Mouse (Mus musculus) cerebellum, adult 11-12 months (tissue): ENCODE data around the gene Lrrc61.
A peak's percentile ranks its signal among the peaks of the same experiment; 100 is the strongest.

Experiments used
- DNase-seq: peaks from one replicate; pipeline ENCODE4 v3.0.0; 2022

The Lrrc61 gene

DNA sequence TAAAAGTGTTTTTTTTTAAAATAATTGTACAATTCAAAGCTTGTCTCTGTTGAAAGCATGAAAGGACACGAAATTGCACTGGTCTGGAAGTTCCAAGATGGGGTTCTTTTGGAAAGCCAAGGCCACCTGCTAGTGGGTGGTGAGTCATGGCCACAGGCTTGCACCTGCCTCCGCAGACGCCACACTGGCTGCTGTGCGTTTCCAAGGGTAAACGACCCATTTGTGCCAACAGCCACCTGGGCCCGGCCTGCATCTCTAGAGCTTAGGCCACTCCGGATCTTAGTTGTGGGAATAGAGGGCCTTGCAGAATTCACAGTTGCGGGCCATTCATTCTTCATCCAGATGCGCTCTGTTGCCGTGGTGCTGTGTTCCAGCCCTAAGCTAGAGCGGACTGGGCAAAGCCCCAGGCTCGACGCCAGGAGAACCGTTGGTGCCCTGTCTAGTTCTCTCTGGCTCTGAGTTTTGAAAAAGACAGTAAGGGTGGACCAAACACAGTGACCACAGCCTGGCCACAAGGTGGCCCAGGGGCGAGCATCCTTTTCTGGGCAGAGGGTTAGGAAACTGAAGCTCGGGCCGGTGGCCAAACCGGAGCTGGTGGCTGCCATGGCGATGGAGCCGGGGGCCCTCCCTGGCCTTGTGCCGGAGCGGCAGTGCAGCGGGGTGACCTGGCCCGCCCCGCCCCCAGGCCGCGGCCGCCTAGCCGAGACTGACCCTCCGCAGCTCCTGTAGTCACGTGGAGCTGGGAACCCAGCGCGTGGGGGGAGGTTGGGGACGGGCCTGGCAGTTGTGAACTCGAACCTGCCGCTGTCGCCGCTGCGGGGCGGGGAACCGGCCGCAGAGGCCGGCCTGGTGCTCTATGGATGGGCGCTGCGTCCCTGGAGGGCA lies 38.8 kb downstream of the Lrrc61 start, which contains the start of the genes Repin1 and Gm44965:
TSS of gene Repin1 (plus strand) at position 726 of the 885 bp plus-strand sequence.
TSS of gene Gm44965 (plus strand) at position 784 of the 885 bp plus-strand sequence.
- DNase-seq = peak; percentile 97

GRCm38 (mm10) chr6:48594043-48594738 lies 39.6 kb downstream of the Lrrc61 start:
- DNase-seq = no peak

DNA sequence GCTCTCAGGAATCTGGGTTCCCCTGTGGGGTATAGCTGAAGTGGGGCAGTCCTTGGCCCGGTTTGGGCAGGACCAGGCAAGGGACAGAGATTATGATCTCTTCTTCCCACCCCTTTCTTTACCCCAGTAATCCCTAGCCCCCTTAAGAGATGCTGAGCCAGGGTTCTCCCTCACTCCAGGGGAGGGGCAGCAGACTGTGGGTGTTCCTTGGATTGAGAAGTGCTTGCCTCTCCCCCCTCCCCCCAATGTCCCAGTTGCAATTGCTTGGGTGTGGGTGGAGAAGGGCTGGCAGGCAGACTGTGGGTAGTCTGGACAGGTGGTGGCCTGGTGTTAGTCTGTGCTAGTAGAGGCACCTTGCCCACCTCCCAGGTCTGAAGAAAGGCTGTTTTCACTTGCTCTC lies 40.7 kb downstream of the Lrrc61 start:
- DNase-seq = peak; percentile 70

GRCm38 (mm10) chr6:48596545-48597232 lies 42.1 kb downstream of the Lrrc61 start:
- DNase-seq = peak; percentile 50

GRCm38 (mm10) chr6:48597233-48597625 lies 42.6 kb downstream of the Lrrc61 start:
- DNase-seq = no peak

- no peak for DNase-seq
Measured at GRCm38 (mm10) chr6:48600594-48600993, 46.0 kb downstream of the Lrrc61 start.

- peak; percentile 98 for DNase-seq
Measured at GRCm38 (mm10) chr6:48601271-48602079, 46.9 kb downstream of the Lrrc61 start, which contains the start of gene Zfp775. Gene Zfp775 (plus strand): TSS chr6:48602063.

DNA sequence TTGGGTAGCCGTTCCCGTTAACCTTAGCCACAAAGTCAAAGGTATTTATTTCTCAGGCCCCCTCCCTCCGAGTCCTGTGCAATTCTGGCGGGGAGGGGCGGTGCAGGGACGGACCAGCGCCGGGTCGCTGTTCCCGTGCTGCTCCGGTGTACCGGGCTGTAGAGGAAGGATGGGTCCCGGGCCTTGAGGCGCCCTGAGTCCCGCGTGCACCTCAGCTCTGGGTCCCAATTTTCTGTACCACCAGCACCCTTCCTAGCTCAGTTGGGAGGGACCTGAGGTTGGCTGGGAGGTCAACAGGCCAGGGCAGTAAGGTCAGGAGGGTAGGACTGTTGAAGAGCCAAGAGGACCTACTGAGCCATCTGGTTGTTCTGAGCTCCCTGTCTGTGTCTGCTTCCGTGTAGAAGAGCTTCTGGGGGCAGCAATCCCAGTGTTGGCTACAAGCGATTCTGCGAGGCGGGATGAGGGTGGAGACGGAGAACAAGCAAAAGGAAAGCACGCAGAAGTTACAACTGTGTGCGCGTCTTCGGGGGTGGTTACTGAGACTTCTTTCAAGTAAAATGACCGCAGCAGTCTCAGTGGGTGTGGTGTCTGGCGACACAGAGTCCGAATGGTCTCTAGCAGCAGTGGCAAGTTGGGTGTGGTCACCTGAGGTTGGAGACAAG lies 47.6 kb downstream of the Lrrc61 start:
- DNase-seq = peak; percentile 72

DNA sequence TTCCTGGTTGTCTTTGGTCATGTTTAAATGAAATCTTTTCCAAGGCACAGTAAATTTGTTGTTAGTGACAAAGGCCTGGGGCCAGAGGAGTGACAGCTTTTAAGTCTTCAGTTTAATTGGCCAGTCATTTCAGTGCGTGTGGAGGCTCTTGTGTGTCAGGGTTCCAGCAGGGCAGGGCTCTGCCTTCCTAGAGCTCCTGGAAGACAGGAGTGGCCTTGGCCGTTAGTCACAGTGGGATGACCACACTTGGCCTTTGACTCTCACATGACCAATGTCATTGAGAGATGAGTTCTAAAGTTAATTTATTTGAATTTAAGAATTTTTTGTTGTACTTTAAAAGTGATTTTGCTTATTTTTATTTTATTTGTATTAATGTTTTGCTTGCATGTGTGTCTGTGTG lies 53.5 kb downstream of the Lrrc61 start:
- DNase-seq = no peak

DNA sequence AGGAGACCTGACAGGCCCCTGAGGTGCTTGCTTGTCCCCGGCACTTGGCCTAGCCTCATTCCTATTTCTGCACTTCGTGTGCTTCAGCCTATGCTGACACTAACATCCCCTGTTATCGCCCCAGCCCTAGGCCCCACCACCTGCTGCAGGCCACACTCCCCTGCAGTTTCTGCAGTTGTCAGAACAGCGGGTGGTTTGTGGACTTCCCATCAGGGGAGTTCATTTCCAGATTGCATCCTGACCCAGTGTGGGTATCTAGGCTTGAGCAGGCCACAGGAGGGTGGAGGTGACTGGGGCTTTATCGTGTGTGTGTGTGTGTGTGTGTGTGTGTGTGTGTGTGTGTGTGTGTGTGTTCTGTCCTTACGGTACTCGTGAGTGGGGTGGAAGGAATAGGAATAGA lies 54.9 kb downstream of the Lrrc61 start:
- DNase-seq = peak; percentile 60

DNA sequence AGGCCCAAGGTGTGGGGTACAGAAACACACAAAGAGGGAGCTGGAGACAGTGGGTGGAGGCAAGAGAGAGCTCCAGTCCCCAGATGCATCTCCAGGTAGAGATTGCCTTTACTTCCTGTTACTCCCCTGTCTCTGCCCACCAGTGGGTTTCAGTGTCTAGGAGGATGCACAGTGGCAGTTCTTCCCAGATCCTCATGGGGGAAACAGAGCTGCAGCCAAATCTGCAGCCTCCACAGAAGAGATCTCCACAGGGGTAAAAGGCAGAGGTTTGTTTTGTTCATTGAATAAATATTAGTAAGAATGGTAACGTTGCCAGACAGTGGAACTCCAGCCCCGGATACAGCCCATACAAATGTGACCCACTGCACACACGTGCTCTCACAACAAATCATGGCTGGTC lies 56.1 kb downstream of the Lrrc61 start:
- no peak for DNase-seq

GRCm38 (mm10) chr6:48613464-48613863 lies 58.9 kb downstream of the Lrrc61 start:
- no peak for DNase-seq

DNA sequence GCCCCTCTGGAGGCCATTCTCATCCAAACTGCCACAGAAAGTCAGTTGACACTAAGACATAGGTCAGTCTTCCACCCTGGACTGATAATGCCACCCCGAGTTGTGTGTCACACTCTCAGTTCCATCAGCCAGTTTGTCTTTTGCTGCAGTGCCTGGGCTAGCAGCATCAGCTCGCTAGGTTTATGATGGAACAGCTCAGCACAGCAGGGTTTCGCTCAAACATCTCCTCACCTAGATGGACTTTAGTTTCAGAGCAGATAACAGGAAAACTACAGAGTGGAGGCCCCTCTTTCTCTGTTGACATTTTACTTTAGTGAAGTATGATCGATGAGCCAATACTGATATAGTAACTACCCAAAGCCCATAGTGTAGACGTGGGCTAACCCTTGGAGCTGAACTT lies 60.2 kb downstream of the Lrrc61 start:
- DNase-seq = no peak

DNA sequence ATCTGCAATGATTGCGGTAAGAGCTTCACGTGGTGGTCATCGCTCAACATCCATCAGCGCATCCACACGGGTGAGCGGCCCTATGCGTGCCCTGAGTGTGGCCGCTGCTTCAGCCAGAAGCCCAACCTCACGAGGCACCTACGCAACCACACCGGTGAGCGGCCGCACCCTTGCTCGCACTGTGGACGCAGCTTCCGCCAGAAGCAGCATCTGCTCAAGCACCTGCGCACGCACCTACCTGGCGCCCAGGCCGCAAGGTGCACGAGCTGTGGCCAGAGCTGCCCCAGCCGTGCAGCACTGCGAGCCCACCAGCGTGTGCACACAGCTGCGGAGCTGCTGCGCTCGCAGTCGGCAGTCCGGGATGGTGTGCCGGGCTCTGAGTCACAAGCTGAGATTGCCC lies 65.4 kb downstream of the Lrrc61 start:
- DNase-seq = no peak
